ENCODE assay signal across 16 mouse cellular contexts in genomic region chr5:34954508-34954907, GRCm38 (mm10). TPM values are rescaled to one million over a fixed set of nuclear protein-coding genes. Genes with fewer than 3 reads are reported as not detected.
A peak's percentile ranks its signal among the peaks of the same experiment; 100 is the strongest.
DNase-seq lines count a peak whose midpoint lies in the region; ATAC-seq and TF ChIP-seq lines count a peak whose summit lies in the region.
"Had no signal": no experiment of that assay in that cellular context is flagged by ENCODE, and none has a peak within 500 bp of the region (broad histone marks: within the 10 kb centered on the region; RNA-seq: fewer than 3 reads in every experiment).

No protein-coding gene starts in this region.

- 0 out of 2 replicates have a peak, but pooled peaks cover 3% of the 10 kb centered on the region for H3K9me3 ChIP-seq in heart, embryonic 12.5 days (replicated peaks)
- no peaks in the 10 kb centered on the region for H3K9me3 ChIP-seq in heart, embryonic 15.5 days (replicated peaks)
- no peaks in the 10 kb centered on the region for H3K9me3 ChIP-seq in midbrain, embryonic 14.5 days (ENCODE audit: control insufficient read depth, low read length)
- H3K9me3 ChIP-seq: stomach, embryonic 15.5 days had no signal

- H3K4me3 ChIP-seq in heart, embryonic 12.5 days, result no peak overlapping the region
- H3K4me3 ChIP-seq in heart, embryonic 15.5 days, result no peak overlapping the region
- H3K4me3 ChIP-seq in midbrain, embryonic 14.5 days (replicated peaks; ENCODE audit: low read depth, low read length), result 0 out of 2 replicates have a peak overlapping the region, but pooled peaks have one; percentile 9
- H3K4me3 ChIP-seq: stomach, embryonic 15.5 days had no signal

- 34% methylated on average over 6 of the region's 6 CpGs for WGBS in heart, embryonic 12.5 days
- 30% methylated on average over 6 of the region's 6 CpGs for WGBS in heart, embryonic 15.5 days
- 28% methylated on average over 6 of the region's 6 CpGs for WGBS in midbrain, embryonic 14.5 days

- intact Hi-C loops in heart, postnatal 25 days (cut with DNase I), result no loop called here

- DNase-seq in heart, postnatal 25 days (ENCODE audit: low spot score), result no peak
- peak; percentile 58 for DNase-seq in brain, embryonic 14.5 days (ENCODE audit: low read depth)
- DNase-seq in midbrain, embryonic 14.5 days, result peak; percentile 57
- DNase-seq in thymus, postnatal 0 days (ENCODE audit: low spot score), result no peak
- DNase-seq in adrenal gland, postnatal 4 days (ENCODE audit: low spot score in 2 of 2), result no peak
- no peak for DNase-seq in kidney, postnatal 4 days
- DNase-seq: adrenal gland, postnatal 36 days; kidney, postnatal 14 days; lung, postnatal 10 days; thymus, postnatal 14 days had no signal

- peak overlapping the region; percentile 35 for H3K4me2 ChIP-seq in heart, embryonic 12.5 days
- H3K4me2 ChIP-seq in heart, embryonic 15.5 days, result peak overlapping the region; percentile 37
- H3K4me2 ChIP-seq in midbrain, embryonic 14.5 days (ENCODE audit: low read length), result peak overlapping the region; percentile 25
- H3K4me2 ChIP-seq: liver, embryonic 11.5 days; stomach, embryonic 15.5 days had no signal

- peaks cover 79% of the 10 kb centered on the region for H3K4me1 ChIP-seq in heart, embryonic 12.5 days (replicated peaks)
- peaks cover 65% of the 10 kb centered on the region for H3K4me1 ChIP-seq in heart, embryonic 15.5 days (replicated peaks)
- peaks cover 55% of the 10 kb centered on the region for H3K4me1 ChIP-seq in midbrain, embryonic 14.5 days (ENCODE audit: control insufficient read depth, insufficient read depth, low read length)

- H3K9ac ChIP-seq in heart, embryonic 12.5 days, result no peak overlapping the region
- peak overlapping the region; percentile 29; the same call in 1 of the 2 replicates for H3K9ac ChIP-seq in heart, embryonic 15.5 days
- H3K9ac ChIP-seq in midbrain, embryonic 14.5 days (replicated peaks; ENCODE audit: low read length), result no peak overlapping the region
- H3K9ac ChIP-seq: stomach, embryonic 15.5 days had no signal

- no peak for TF ChIP-seq POLR2A in brain, embryonic 14.5 days (IDR thresholded peaks at IDR 0.05; ENCODE audit: borderline replicate concordance, extremely low read depth, insufficient read depth, insufficient read length, poor library complexity, severe bottlenecking)

- ATAC-seq in heart, embryonic 12.5 days (ENCODE audit: insufficient number of reproducible peaks, low FRiP score), result no peak
- ATAC-seq in heart, embryonic 15.5 days (replicated peaks; ENCODE audit: insufficient number of reproducible peaks, insufficient read depth, low FRiP score, low read depth), result no peak
- no peak for ATAC-seq in midbrain, embryonic 14.5 days (ENCODE audit: low FRiP score, low TSS enrichment)
- ATAC-seq: CD4-positive, CD25-positive, alpha-beta regulatory T cell, adult 4 months; intestine, postnatal 0 days had no signal

- no peaks in the 10 kb centered on the region for H3K27me3 ChIP-seq in heart, embryonic 12.5 days (replicated peaks)
- no peaks in the 10 kb centered on the region for H3K27me3 ChIP-seq in heart, embryonic 15.5 days
- no peaks in the 10 kb centered on the region for H3K27me3 ChIP-seq in midbrain, embryonic 14.5 days (ENCODE audit: control insufficient read depth, insufficient read depth, low read length)
- H3K27me3 ChIP-seq: stomach, embryonic 15.5 days had no signal

- peaks cover 12% of the 10 kb centered on the region for H3K36me3 ChIP-seq in heart, embryonic 12.5 days
- H3K36me3 ChIP-seq in heart, embryonic 15.5 days, result peaks cover 5% of the 10 kb centered on the region; the same call in 1 of the 2 replicates
- no peaks in the 10 kb centered on the region for H3K36me3 ChIP-seq in midbrain, embryonic 14.5 days (ENCODE audit: control insufficient read depth, insufficient read depth, low read length)
- H3K36me3 ChIP-seq: stomach, embryonic 15.5 days had no signal

- no peak for TF ChIP-seq CTCF in brain, embryonic 14.5 days (IDR thresholded peaks at IDR 0.05; ENCODE audit: borderline replicate concordance, extremely low read depth, insufficient read depth, insufficient read length)

- H3K27ac ChIP-seq in heart, embryonic 12.5 days (ENCODE audit: poor library complexity, severe bottlenecking), result peak overlapping the region; percentile 74
- H3K27ac ChIP-seq in heart, embryonic 15.5 days, result peak overlapping the region; percentile 59
- H3K27ac ChIP-seq in midbrain, embryonic 14.5 days (replicated peaks; ENCODE audit: low read depth, low read length), result 0 out of 2 replicates have a peak overlapping the region, but pooled peaks have one; percentile 10
- H3K27ac ChIP-seq: stomach, embryonic 15.5 days had no signal

RNA-seq across cellular contexts. Expression of gene Rgs12, which starts 5.3 kb away (rescaled TPM):
- 34.2 and 35.6 TPM in 2 replicates for polyA plus RNA-seq in heart, embryonic 12.5 days (2016; fragmentation: Nextera tagmentation; extraction: Ambion mirVana)
- 10 to 100 TPM; 16.0 to 16.2 TPM for total RNA-seq in heart, postnatal 25 days (2021)
- 58.7 and 60.9 TPM in 2 replicates for polyA plus RNA-seq in brain, embryonic 14.5 days (2012; rRNA removed)
- polyA plus RNA-seq in heart, embryonic 15.5 days (2015; fragmentation: Nextera tagmentation; extraction: Ambion mirVana), result 28.7 and 35.0 TPM in 2 replicates
- 42.7 and 44.3 TPM in 2 replicates for polyA plus RNA-seq in midbrain, embryonic 14.5 days (2014; fragmentation: Nextera tagmentation; extraction: Ambion mirVana)
- polyA plus RNA-seq in thymus, postnatal 0 days (2015; fragmentation: Nextera tagmentation; extraction: Ambion mirVana), result 19.2 and 25.0 TPM in 2 replicates
- 10 to 100 TPM; 57.1 to 64.9 TPM for total RNA-seq in adrenal gland, postnatal 4 days (2021)

RNA-seq across cellular contexts. Expression of gene Msantd1, which starts 46.7 kb away (rescaled TPM):
- polyA plus RNA-seq in heart, embryonic 12.5 days (2016; fragmentation: Nextera tagmentation; extraction: Ambion mirVana), result 0.31 and 0.62 TPM in 2 replicates
- total RNA-seq in heart, postnatal 25 days (2021), result under 1 TPM; 0.52 to 0.61 TPM
- polyA plus RNA-seq in brain, embryonic 14.5 days (2012; rRNA removed), result 8.2 and 9.0 TPM in 2 replicates
- 0.27 TPM in 1 of 2 replicates, not detected in the other for polyA plus RNA-seq in heart, embryonic 15.5 days (2015; fragmentation: Nextera tagmentation; extraction: Ambion mirVana)
- 3.1 and 4.8 TPM in 2 replicates for polyA plus RNA-seq in midbrain, embryonic 14.5 days (2014; fragmentation: Nextera tagmentation; extraction: Ambion mirVana)
- polyA plus RNA-seq in thymus, postnatal 0 days (2015; fragmentation: Nextera tagmentation; extraction: Ambion mirVana), result 0.59 and 0.73 TPM in 2 replicates
- total RNA-seq in adrenal gland, postnatal 4 days (2021), result 1 to 10 TPM; 1.9 to 2.9 TPM

Comparison
In these comparisons a context has a peak if more than half of its experiments do, and no peak if none do; other contexts are left out.
1. H3K27ac ChIP-seq: peak in every context shown above with its lines; median percentile 74 in heart, embryonic 12.5 days; 59 in heart, embryonic 15.5 days; 10 in midbrain, embryonic 14.5 days.
2. DNase-seq: peak in brain, embryonic 14.5 days (single experiment) and midbrain, embryonic 14.5 days (single experiment); none in heart, postnatal 25 days (single experiment), thymus, postnatal 0 days (single experiment), adrenal gland, postnatal 4 days (0 of 2) and kidney, postnatal 4 days (0 of 2).
3. Peak in every context shown above with its lines, with median percentiles within 50 percentile points of each other: H3K4me2 ChIP-seq.